Mouse (Mus musculus): ENCODE results near the gene Prdm9.
"Not testable (repeated sequence)": the region's sequence is repeated elsewhere in the genome, so short reads cannot be mapped to it uniquely, and the experiment has no call there.

Gene Prdm9

DNA sequence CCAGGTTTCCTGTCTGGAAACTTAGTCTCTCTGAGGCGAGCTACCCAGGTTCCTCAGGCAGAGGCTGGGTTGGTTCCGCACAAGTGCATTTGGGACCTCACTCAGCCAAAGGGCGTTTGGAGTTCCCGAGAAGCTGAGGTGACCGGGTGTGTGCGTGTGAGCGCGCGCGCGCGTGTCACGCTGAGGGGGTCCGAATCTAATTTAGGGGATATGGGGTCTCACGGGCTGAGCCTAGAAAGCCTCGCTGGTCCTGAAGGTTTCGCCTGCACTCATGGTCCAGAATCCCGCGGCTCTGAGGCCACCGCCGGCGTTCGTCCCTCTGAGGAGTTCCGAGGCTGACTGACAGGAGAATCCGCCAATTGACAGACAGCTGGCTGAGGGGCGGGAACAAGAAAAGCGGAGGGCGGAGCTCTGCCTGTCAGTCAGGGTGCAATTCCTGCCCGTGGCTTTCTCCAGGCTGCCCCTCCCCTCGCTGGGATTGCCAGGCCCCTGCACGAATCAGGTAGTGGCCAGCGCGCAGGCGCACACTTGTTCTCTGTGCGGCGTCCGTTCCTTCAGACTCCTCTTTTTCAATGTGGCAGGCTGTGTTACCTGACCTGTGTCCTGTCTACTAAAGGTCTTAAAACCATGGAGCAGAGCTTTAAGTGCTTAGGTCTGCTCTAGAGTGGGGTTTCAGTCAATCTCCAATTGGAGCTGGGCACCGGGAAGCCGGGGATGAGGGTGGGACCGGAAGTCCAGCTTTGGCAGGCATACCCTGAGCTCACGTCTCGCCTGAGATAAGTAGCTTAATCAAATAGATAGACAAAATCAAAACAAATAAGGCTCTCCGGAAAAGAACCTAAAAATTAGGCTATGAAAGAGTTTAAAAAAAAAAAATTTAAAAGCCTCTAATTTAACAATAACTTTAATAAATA, at the start of gene Prdm9:
TSS of gene Prdm9 (minus strand) at position 341 of the 914 bp plus-strand sequence.
- peak; percentile 98 for DNase-seq (ENCODE audit: low read depth, low spot score)

DNA sequence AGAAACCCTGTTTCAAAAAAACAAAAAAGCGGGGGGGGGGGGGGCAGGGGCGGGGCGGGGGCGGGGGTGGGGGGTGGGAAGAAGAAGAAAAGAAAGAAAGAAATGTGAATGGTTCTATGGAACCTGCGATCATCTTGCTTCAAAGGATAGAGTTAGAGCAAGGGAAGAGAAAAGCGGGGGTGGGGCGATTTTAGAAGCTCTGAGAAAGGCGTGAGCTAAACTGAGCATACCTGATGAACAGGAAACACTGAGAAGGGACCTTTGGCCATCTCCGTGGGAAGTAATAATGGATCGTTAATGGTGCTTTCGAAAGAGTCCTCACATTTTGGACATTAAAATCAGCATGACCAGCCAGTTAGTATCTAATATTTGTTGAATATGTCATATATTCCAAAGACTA, 35.3 kb upstream of the Prdm9 start:
- no peak for DNase-seq (ENCODE audit: low read depth, low spot score)

DNA sequence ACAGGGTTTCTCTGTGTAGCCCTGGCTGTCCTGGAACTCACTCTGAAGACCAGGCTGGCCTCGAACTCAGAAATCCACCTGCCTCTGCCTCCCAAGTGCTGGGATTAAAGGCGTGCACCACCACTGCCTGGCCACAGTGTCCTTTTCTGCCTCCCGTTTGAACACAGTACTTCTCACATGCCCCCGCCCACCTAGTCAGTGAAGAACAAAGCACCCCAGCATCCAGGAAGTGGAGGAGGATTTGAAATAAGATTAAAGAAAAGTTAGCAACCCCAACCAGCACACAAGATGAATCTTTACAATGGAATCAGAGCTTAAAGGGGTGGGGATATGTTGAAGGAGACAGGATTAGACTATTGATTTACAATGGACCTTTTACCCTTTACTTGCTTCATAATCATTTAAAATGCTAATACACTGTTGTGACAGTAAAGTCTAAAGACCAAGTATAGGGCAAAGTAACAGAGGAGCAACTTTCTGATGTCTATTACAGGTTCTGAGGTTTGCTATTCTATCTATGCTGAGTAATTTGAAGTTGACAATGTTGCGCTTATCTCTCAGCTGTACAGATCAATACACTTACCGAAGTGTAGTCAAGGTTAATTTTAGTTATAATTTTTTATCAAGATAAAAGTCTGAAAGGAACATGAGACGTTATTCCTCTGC, 27.2 kb upstream of the Prdm9 start:
- DNase-seq (ENCODE audit: low read depth, low spot score) = no peak

DNA sequence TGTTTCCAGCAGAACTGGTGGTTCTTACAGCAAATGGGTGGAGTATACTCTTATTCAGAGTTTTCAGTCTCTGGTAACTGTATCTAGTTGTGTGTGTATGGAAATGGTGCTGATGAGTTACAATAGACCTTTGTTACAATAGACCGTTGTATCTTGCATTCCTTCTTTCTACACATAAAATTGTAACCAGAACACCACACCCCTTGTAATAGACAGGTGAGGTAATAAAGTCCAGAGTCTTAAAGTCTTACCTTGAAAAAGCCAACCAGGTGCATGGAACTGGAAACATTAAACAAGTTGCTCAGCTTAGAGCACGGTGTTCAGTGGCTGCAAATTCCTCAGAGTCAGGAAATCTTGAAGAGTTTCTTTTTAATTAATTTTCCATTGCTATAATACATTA, 24.0 kb upstream of the Prdm9 start:
- no peak for DNase-seq (ENCODE audit: low read depth, low spot score)

DNA sequence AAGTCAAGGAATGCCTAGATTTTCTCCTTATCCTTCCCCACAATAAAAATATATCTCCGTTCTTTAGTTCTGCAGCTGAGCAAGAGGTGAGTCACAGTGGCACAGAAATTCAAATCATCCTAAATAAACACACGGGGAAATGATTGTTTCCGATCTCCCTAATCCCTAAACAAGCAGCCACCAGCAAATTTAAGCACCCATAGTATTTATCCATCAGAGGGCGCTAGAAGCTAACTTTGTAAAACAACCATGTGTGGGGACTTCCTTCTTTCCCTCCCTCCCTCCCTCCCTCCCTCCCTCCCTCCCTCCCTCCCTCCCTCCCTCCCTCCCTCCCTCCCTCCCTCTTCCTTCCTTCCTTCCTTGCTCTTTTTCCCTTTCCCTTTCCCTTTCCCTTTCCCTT, 21.5 kb upstream of the Prdm9 start:
- no peak for DNase-seq (ENCODE audit: low read depth, low spot score)

DNA sequence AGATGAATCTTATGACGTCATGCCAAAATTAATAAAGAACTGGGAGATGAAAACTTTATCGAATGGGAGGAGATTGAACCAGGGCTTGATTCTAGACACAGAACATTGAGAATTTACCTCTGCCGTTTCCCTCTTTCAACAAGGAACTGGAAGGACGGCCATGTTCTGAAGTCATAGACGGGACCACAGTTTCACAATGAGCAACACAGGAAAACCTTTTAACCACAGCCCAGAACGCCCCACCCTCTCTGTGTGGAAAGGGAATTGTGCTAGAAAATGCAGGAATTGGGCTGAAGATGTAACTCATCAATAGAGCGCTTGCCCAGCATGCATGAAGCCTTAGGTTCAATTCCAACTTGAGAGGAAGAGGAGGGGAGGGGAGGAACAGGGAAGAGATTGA, 18.9 kb upstream of the Prdm9 start:
- DNase-seq (ENCODE audit: low read depth, low spot score) = no peak

DNA sequence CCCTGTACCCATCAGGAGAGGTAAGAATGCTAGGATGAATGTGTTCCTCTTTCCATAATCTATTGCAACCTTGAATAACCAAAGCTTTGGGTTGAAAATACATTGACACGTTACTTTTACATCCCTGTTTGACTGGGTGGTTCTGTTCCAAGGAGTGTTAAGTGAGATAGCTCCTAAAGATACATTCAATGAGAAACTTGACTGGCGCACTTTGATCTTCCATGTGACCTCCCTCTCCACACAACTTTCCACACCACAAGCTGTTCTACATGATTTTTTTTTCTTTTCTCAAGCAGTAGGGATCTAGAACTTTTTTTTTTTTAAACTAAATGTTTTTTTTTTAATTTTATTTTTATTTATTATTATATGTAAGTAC, 15.9 kb upstream of the Prdm9 start:
- DNase-seq (ENCODE audit: low read depth, low spot score) = no peak

DNA sequence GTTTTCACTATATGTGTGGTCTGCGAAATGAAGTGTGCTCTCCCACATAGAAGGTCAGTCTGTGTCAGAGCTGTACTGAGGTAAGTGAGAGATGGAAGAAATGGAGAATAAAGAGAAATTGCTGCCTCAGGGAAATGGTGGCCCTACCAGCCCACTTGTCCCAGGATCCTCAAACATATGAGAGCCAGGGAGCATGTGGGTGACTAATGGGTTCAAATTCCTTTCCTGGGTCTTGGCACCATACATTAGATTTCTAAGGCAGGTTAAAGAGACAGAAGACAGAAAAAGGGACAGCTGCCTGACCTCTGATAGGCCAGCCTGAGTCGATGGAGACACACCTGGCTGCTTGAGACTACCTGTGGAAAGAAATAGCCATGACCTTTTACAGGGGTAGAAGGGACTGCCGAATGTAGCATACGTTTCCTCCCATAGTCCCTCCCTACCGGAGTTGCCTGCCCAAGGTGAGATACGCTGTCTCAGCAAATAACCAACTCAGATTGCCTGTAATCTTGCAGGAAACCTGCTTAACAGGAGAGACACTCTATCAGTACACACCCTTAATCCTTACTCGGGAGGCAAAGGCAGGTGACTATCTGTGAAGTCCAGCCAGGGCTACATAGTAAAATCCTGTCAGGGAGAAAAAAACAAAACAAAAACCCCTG, 15.4 kb upstream of the Prdm9 start:
- DNase-seq (ENCODE audit: low read depth, low spot score) = no peak

DNA sequence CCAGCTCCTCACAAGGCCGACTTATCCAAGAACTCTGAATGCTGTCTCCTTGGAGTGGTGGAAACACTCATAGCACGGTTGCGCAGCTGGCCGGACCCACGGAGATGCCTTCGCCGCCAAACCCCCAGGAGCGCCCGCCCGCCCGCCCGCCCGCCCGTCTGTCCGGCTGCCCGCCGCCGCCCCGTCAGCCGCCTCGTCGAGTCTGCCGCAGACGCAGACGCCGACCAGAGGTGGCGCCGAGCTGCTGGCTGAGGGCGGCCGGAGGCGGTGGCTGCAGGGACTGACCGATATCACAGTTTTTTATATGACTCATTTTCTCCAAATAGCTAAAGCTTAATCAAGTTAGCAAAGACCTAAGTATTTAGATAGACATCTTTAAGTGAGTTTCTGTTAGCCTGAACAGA, 13.1 kb upstream of the Prdm9 start:
- DNase-seq (ENCODE audit: low read depth, low spot score) = no peak

DNA sequence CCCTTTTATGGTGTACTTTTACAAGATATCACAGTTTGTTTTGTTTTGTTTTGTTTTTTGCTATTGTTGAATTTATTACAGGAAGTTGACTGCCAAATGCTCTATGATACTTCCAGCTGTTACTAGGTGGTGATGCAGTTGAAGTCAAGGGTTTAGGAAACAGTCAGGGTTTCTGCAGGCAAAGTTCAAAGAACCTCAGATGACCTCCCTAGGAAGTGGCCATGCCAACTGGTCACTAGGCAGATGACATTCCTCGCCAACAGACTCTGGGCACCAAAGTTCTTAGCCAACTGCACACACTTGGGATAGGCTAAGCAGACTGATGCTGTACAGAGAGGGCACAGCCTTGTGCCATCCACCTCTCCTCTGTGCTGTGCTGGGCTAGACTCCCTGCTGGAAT, 10.9 kb upstream of the Prdm9 start:
- no peak for DNase-seq (ENCODE audit: low read depth, low spot score)

DNA sequence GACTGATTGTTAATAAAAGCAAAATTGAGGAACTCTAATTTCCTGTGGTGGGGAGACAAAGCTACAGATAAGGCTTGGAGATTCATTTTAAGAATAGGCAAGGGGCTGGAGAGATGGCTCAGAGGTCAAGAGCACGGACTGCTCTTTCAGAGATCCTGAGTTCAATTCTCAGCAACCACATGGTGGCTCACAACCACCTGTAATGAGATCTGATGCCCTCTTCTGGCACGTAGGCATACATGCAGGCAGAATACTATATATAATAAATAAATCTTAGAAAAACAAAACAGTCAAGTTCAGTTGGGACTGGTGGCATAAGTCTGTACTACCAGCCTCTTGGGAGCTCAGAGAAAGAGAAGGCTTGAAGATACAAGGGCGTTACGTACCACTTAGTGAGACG, 2.8 kb upstream of the Prdm9 start:
- DNase-seq (ENCODE audit: low read depth, low spot score) = no peak

DNA sequence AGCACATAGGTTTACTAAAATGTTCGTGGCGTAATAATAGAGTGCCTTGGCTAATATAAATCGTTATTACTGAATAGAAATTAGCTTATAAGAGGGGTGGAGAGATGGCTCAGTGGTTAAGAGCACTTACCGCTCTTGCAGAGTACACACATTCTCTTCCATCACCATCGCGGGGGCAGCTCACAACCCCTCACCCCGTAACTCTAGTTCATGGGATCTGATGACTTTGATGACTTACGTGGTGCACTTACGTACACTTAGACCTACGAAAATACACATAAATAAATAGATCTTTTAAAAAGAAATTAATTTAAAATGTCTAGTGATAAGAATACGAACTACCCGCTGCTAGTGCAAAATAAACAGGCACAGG, 760 bp upstream of the Prdm9 start:
- DNase-seq (ENCODE audit: low read depth, low spot score) = peak; percentile 9

DNA sequence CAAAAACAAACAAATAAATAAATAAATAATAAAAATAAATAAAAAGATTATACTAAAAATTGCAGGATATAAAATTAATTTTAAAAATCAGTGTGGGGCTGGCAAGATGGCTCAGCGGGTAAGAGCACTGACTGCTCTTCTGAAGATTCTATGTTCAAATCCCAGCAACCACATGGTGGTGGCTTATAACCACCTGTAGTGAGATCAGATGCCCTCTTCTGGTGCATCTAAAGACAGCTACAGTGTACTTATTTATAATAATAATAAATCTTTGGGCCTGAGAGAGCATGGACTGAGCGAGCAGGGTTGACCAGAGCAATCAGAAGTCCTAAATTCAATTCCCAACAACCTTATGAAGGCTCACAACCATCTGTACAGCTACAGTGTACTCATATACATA, 4.2 kb downstream of the Prdm9 start:
- DNase-seq (ENCODE audit: low read depth, low spot score) = no peak

DNA sequence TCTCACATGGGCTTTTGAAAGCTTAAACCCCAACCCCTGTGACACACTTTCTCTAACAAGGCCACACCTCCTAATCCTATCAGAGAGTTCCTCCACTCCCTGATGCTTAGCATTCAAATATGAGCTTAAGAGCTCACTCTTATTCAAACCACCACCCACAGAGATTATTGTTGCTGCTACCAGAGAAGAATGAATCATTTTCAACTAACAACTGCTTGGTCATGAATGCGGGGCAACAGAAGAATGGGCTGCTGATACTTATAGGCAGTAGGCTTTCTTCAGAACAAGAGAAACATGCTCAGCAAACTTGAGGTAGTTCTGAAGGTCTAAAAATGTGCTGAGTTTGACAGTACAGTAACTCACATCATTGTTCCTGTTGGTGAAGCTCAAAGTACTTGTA, 14.4 kb downstream of the Prdm9 start:
- DNase-seq (ENCODE audit: low read depth, low spot score) = no peak

DNA sequence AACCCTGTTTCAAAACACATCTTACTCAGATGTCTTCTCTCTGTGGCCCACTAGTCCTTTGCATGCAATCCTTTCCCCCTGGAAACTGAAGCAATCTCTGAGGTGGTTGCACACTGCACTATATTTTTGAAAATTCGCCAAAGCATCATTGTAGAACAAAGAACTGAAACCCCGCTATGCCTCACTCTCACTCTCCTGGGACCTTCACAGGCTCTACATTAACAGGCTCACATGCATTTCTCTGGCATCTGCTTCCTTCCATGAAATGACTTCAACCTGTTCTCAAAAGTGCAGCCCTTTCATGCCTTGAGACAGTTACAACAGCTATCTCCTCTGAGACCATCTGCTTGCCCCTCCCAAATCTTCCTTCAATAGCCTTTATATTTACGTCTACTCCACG, 17.7 kb downstream of the Prdm9 start:
- no peak for DNase-seq (ENCODE audit: low read depth, low spot score)

DNA sequence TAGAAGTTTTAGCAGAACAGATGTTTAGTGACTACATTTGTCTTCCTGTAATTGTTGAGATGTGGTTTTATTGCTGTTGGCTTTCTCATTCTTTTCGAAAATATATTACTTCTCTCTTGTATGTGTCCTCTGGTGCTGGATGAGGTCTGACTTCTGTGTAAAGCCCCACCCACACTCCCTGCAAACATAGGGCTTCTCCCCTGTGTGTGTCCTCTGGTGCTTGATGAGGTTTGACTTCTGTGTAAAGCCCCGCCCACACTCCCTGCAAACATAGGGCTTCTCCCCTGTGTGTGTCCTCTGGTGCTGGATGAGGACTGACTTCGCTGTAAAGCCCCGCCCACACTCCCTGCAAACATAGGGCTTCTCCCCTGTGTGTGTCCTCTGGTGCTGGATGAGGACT, 20.3 kb downstream of the Prdm9 start:
- not testable (repeated sequence) for DNase-seq (ENCODE audit: low read depth, low spot score)

DNA sequence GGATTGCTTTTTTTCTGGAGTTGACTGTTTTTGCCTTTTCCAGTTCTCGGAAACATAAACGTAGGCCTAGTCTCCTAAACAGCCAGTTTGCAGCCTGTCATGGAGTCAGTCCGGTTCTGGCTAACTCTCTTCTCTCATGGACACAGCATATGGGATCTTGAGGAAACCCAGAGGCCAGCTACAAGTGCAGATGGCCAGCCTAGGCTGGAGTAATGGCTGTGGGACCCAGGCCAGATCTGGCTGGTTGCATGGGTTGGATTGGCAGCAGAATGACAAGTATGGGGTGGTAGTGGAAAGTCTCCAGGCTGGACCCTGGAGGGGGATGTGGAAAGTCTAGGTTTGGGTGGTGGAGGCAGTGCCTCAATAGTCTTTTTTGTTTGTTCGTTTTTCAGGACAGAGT, 23.8 kb downstream of the Prdm9 start:
- no peak for DNase-seq (ENCODE audit: low read depth, low spot score)

DNA sequence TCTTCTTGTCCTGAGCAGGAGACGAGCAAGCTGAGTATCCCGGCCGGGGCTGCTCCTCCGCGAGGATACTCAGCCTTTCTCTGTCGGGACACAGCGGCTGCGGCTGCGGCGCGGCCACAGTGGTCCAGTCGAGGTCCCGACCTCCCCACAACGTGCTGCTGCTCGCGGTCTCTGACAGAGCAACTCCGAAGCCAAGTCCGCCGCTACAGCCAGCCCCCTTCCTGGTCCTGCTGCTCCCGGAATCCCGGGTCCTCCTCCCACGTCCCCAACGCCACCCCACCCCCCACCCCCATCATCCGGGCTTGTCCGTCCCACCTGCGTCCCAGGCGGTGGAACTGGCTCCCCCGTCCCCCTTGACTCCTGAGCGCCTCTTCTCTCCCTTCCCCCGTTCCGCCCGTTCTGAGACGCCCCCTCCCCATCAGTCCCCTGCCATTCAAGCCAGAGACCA, 27.7 kb downstream of the Prdm9 start:
- DNase-seq (ENCODE audit: low read depth, low spot score) = no peak

DNA sequence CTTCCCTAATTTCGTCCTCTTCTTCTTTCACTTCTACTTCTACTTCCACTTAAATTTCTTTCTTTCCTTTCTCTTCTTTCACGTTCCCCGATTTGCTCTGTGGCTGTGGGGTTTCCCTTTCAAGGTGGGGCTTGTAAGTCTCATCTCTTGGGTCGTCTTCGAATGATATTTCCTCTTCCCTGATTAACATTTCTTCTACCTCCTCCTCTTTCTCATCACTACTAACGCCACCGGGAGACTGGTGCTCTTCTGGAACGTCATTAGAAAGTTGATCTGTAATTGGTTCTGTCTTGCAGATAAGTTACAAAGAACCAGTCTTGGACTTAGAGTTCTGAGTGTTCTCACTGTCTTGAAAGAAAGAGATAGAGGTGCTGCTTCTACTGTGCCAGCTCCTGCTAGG, 28.2 kb downstream of the Prdm9 start:
- DNase-seq (ENCODE audit: low read depth, low spot score) = no peak

DNA sequence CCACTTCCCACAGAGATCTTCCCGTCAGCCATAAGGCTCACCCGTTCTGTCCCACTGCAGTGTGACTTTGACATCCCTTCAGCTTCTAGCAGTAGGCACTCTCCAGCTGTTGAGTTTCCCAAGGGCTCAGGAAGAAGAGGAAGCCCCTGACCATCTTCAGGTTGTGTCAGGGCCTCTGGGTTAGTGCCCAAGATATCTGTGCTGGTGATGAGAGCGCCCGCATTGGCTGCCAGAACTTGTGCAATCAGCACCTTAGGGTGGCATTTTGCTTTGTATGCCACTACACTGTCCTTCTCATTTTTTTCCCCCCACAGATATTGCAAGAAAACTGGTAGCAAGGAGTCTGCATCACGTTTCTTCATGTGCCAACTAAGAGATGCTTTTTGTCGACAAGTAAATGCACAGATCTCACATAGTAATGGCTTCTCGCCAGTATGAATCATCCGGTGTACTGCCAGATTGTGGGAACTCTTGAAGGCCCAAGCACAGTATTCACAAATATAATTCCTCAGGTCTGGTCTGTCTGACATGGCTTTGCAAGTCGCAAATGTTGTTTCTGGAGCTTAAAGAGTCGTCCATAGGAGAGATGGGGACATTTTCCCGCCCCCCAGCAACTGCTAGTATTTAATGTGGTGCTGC, 28.9 kb downstream of the Prdm9 start:
- no peak for DNase-seq (ENCODE audit: low read depth, low spot score)

DNA sequence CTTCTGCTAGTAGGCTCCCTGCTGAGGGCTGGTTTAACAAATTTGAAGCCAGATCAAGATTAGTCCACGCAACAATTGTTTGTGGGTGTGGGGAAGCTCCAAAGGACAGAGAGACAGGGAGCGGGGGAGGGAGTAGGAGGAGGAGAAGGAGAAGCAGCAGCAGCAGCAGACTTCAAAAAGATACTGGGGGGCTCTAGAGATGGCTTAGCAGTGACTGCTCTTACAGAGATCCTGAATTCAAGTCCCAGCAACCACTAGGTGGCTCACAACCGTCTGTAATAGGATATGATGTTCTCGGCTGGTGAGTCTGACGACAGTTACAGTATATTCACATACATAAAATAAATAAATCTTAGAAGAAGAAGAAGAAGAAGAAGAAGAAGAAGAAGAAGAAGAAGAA, 34.0 kb downstream of the Prdm9 start:
- no peak for DNase-seq (ENCODE audit: low read depth, low spot score)

DNA sequence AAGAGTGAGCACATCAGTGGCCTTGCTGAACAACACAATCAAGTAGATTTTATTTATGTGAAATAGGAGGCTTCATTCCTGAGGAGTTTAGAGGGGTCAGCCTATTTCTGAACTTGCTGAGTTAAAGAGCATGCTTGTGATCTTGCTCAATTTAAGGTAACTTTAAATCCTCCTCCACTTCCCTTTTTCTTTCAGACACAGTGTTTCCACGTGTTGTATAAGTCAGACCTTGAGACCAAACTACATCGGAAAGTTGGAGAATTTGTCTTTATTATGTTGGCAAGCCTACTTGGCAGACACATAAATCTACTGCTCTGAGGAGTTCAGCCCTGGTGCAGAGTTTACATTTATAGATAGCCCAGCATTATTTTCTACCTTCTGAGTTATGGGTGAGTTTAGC, 35.3 kb downstream of the Prdm9 start:
- no peak for DNase-seq (ENCODE audit: low read depth, low spot score)

Data from retina, postnatal 7 days (tissue).